Mouse (Mus musculus): ENCODE results near the gene Ndufc1. TPM values are rescaled to one million over a fixed set of nuclear protein-coding genes. Genes with fewer than 3 reads are reported as not detected.
"Not testable (repeated sequence)": the region's sequence is repeated elsewhere in the genome, so short reads cannot be mapped to it uniquely, and the experiment has no call there.

Ndufc1 gene
- 628 and 672 TPM in 2 replicates for polyA plus RNA-seq (2014; fragmentation: Nextera tagmentation; extraction: Ambion mirVana)

DNA sequence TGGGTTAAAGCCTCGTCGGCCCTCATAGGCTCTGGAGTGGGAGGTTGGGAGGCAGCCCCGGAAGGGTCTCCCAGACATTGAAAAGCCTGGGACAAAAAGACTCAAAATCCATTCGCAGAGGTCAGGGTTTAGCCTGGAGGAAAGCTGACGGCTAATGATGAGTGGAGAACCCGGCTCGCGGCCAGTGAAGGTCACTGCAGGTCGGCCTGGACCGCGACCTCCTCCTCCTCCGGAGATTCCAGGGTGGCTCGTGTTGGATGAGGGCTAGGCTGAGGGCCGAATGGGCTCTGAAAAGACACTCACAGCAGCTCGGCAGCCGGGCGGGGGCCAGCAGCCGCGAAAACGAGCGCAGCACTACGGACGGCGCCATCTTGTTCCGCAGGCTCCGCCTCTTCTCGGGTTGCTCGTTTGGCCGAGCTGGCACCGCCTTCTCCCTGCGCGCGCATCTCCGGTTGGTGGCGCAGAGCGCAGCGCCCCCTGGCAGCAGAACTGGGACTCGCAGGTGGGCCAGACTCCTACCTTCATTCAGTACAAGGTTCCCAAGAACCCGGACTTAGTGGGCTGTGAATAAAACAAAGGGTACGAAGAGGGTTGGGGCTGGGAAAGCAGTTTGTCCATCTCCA, at the start of gene Ndufc1:
TSS of gene Ndufc1 (minus strand) at position 428 of the 623 bp plus-strand sequence.
- no peaks in the 10 kb centered on the region for H3K36me3 ChIP-seq (ENCODE audit: control insufficient read depth, insufficient read depth, low read length)
- peak within 1 kb of the TSS; percentile 89 for H3K9ac ChIP-seq (ENCODE audit: low read length)
- peak; percentile 94 for ATAC-seq (replicated peaks; ENCODE audit: low FRiP score)
- H3K27me3 ChIP-seq (ENCODE audit: control insufficient read depth, insufficient read depth, low read length) = no peaks in the 10 kb centered on the region
- peaks cover 4% of the 10 kb centered on the region; the same call in 1 of the 2 replicates for H3K4me1 ChIP-seq (replicated peaks; ENCODE audit: control insufficient read depth, insufficient read depth, low read length)
- H3K9me3 ChIP-seq (ENCODE audit: control insufficient read depth, low read length) = no peaks in the 10 kb centered on the region
- peak; percentile 99 for DNase-seq (ENCODE audit: low spot score)
- H3K27ac ChIP-seq (ENCODE audit: low read depth, low read length) = peak within 1 kb of the TSS; percentile 94
- H3K4me3 ChIP-seq (ENCODE audit: low read depth, low read length) = peak within 1 kb of the TSS; percentile 76
- WGBS = under 1% methylated on average over 40 of the region's 40 CpGs
- H3K4me2 ChIP-seq (ENCODE audit: low read depth, low read length, severe bottlenecking) = peak within 1 kb of the TSS; percentile 54

DNA sequence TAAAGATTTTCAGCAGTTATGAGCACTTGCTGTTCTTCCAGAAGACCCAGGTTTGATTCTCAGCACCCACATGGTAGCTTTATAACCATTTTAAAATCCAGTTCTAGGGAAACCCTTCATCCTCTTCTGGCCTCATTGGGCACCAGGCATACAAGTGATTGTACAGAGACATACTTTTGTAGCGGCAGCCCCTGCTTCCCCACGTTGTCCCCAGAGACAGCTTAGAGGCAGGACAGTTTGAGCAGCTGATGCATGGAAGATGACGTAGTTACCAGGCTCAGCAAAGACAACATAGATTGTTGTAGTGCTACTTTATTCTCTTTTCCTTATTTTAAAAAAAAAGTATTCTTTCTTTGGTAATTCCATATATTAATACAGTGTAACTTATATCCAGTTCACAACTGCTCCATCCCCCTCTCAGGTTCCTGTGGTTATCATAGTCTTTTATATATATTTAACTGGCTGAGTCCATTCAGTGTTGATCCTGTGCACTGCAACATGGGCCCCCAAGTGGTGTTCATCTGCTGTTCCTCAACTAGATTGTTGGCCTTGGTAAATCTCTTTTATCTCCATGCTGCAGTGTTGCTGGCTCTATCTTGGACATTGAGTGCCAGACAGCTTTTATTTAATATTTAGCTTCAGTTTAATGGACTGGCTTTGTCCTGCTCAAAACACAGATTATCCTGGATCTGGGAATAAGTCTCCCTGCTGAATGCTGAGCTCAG, 26.2 kb upstream of the Ndufc1 start:
- no peak overlapping the region for H3K9ac ChIP-seq (ENCODE audit: low read length)
- H3K4me2 ChIP-seq (ENCODE audit: low read depth, low read length, severe bottlenecking) = no peak overlapping the region
- H3K9me3 ChIP-seq (ENCODE audit: control insufficient read depth, low read length) = no peaks in the 10 kb centered on the region
- WGBS = 95% methylated on average over 3 of the region's 3 CpGs
- no peaks in the 10 kb centered on the region for H3K36me3 ChIP-seq (ENCODE audit: control insufficient read depth, insufficient read depth, low read length)
- no peak overlapping the region for H3K27ac ChIP-seq (ENCODE audit: low read depth, low read length)
- H3K4me3 ChIP-seq (ENCODE audit: low read depth, low read length) = no peak overlapping the region
- ATAC-seq (replicated peaks; ENCODE audit: low FRiP score) (no peak), DNase-seq (ENCODE audit: low spot score) (no peak)
- no peaks in the 10 kb centered on the region for H3K27me3 ChIP-seq (ENCODE audit: control insufficient read depth, insufficient read depth, low read length)
- no peaks in the 10 kb centered on the region for H3K4me1 ChIP-seq (replicated peaks; ENCODE audit: control insufficient read depth, insufficient read depth, low read length)

DNA sequence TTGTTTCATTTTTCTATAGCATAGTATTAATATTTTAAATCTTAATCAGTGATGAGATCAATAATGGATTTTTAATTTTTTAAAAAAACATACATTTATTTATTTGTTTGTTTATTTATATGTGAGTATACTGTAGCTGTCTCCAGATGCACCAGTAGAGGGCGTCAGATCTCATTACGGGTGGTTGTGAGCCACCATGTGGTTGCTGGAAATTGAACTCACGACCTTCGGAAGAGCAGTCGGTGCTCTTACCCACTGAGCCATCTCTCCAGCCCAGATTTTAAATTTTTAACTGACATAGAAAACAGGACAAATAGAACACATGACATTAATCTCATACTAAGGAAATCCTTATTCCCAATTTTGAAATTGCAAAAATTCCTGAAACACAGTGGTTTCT, 25.6 kb upstream of the Ndufc1 start:
- H3K4me1 ChIP-seq (replicated peaks; ENCODE audit: control insufficient read depth, insufficient read depth, low read length); H3K4me2 ChIP-seq (ENCODE audit: low read depth, low read length, severe bottlenecking); H3K9ac ChIP-seq (ENCODE audit: low read length); H3K4me3 ChIP-seq (ENCODE audit: low read depth, low read length); H3K27ac ChIP-seq (ENCODE audit: low read depth, low read length); H3K27me3 ChIP-seq (ENCODE audit: control insufficient read depth, insufficient read depth, low read length); DNase-seq (ENCODE audit: low spot score); H3K36me3 ChIP-seq (ENCODE audit: control insufficient read depth, insufficient read depth, low read length); ATAC-seq (replicated peaks; ENCODE audit: low FRiP score); H3K9me3 ChIP-seq (ENCODE audit: control insufficient read depth, low read length): not testable (repeated sequence)
- WGBS = 82% methylated on average over 5 of the region's 5 CpGs

DNA sequence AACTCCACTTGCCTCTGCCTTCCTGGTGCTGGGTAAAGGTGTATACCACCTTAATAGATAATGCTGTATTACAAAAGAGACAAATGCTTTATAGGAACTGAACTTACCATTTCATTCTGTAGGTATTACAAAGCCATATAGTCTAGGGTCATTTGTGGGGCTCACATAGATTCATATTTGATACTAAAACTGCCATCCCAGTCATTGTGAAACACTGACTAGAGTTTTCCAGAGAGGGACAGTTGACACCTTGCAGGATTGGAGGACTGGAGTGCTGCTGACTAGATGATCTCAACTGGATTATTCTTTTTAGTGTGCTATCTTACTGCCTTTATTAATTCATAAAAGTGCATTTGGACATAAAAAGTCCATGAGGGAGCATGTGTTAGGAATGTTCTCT, 16.6 kb upstream of the Ndufc1 start:
- ATAC-seq (replicated peaks; ENCODE audit: low FRiP score) (no peak), DNase-seq (ENCODE audit: low spot score) (no peak)
- Histone ChIP-seq H3K9ac (ENCODE audit: low read length) (no peak overlapping the region), H3K27me3 (ENCODE audit: control insufficient read depth, insufficient read depth, low read length) (no peaks in the 10 kb centered on the region), H3K4me2 (ENCODE audit: low read depth, low read length, severe bottlenecking) (no peak overlapping the region), H3K36me3 (ENCODE audit: control insufficient read depth, insufficient read depth, low read length) (no peaks in the 10 kb centered on the region), H3K4me3 (ENCODE audit: low read depth, low read length) (no peak overlapping the region), H3K9me3 (ENCODE audit: control insufficient read depth, low read length) (no peaks in the 10 kb centered on the region), H3K27ac (ENCODE audit: low read depth, low read length) (no peak overlapping the region), H3K4me1 (replicated peaks; ENCODE audit: control insufficient read depth, insufficient read depth, low read length) (0 out of 2 replicates have a peak, but pooled peaks cover 2% of the 10 kb centered on the region)

DNA sequence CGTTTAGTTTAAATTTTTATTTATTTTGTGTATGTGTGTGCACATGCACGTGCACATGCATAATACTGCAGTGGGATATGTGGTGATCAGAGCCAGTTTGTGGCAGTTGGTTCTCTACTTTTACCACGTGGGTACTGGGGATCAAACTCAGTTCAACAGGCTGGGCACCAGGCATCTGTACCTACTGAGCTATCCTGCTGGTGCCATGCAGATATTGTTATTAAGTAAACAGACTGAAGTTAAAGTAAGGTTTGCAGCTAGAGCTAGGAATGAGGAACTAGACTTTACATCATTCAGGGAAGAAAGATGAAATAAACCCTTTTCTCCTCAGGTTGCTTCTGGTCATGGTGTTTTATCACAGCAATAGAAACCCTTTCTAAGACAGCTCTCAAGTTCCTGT, 13.1 kb upstream of the Ndufc1 start:
- Histone ChIP-seq H3K27me3 (ENCODE audit: control insufficient read depth, insufficient read depth, low read length) (no peaks in the 10 kb centered on the region), H3K4me3 (ENCODE audit: low read depth, low read length) (no peak overlapping the region), H3K4me1 (replicated peaks; ENCODE audit: control insufficient read depth, insufficient read depth, low read length) (peaks cover 6% of the 10 kb centered on the region; the same call in 1 of the 2 replicates), H3K36me3 (ENCODE audit: control insufficient read depth, insufficient read depth, low read length) (no peaks in the 10 kb centered on the region), H3K9me3 (ENCODE audit: control insufficient read depth, low read length) (no peaks in the 10 kb centered on the region), H3K27ac (ENCODE audit: low read depth, low read length) (no peak overlapping the region), H3K9ac (ENCODE audit: low read length) (no peak overlapping the region), H3K4me2 (ENCODE audit: low read depth, low read length, severe bottlenecking) (no peak overlapping the region)
- DNase-seq (ENCODE audit: low spot score) (no peak), ATAC-seq (replicated peaks; ENCODE audit: low FRiP score) (no peak)
- WGBS = 84% methylated on average over 3 of the region's 3 CpGs

DNA sequence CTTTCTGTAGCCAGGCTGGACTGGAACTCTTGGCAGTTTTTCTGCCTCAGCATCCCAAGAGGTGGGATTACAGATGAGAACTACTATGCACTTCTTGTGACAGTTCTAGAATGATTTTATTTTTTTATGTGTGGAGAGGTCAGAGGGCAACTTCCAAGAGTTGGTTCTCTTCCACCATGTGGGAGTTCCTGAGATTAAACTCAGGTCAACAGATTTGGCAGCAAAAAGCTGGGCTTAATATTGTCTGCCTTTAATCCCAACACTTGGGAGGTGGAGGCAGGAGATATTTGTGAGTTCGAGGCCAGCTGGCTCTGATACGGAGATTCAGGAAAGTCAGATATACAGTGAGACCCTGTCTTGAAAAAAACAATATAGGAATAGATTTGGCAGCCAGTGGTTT, 9.2 kb upstream of the Ndufc1 start:
- DNase-seq (ENCODE audit: low spot score) (no peak), ATAC-seq (replicated peaks; ENCODE audit: low FRiP score) (no peak)
- Histone ChIP-seq H3K27me3 (ENCODE audit: control insufficient read depth, insufficient read depth, low read length) (no peaks in the 10 kb centered on the region), H3K4me3 (ENCODE audit: low read depth, low read length) (no peak overlapping the region), H3K4me1 (replicated peaks; ENCODE audit: control insufficient read depth, insufficient read depth, low read length) (peaks cover 9% of the 10 kb centered on the region; the same call in 1 of the 2 replicates), H3K36me3 (ENCODE audit: control insufficient read depth, insufficient read depth, low read length) (no peaks in the 10 kb centered on the region), H3K27ac (ENCODE audit: low read depth, low read length) (no peak overlapping the region), H3K9ac (ENCODE audit: low read length) (no peak overlapping the region), H3K9me3 (ENCODE audit: control insufficient read depth, low read length) (no peaks in the 10 kb centered on the region), H3K4me2 (ENCODE audit: low read depth, low read length, severe bottlenecking) (peak overlapping the region; percentile 74; the same call in 1 of the 2 replicates)
- WGBS = 82% methylated on average over 2 of the region's 2 CpGs

DNA sequence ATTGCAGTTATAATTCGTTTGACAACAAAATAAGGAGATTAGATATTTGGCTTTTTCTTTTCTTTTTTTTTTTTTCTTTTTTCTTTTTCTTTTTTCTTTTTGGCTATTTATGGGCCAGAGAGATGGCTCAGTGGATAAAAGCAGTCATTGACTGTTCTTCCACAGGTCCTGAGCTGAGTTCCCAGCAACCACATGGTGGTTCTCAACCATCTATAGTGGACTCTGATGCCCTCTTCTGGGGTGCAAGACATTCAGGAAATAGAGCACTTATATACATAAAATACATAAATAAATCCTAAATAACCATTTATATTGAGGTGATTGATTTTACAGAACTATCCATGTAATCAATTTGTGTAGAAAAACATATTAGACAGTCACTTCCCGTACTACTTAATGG, 8.7 kb upstream of the Ndufc1 start:
- H3K4me2 ChIP-seq (ENCODE audit: low read depth, low read length, severe bottlenecking) = peak overlapping the region; percentile 74
- no peak overlapping the region for H3K9ac ChIP-seq (ENCODE audit: low read length)
- no peak overlapping the region for H3K27ac ChIP-seq (ENCODE audit: low read depth, low read length)
- H3K4me1 ChIP-seq (replicated peaks; ENCODE audit: control insufficient read depth, insufficient read depth, low read length) = peaks cover 8% of the 10 kb centered on the region; the same call in 1 of the 2 replicates
- DNase-seq (ENCODE audit: low spot score) = no peak
- 53% methylated on average over 2 of the region's 2 CpGs for WGBS
- peak overlapping the region; percentile 99 for H3K4me3 ChIP-seq (ENCODE audit: low read depth, low read length)
- no peak for ATAC-seq (replicated peaks; ENCODE audit: low FRiP score)
- H3K36me3 ChIP-seq (ENCODE audit: control insufficient read depth, insufficient read depth, low read length) = no peaks in the 10 kb centered on the region
- no peaks in the 10 kb centered on the region for H3K9me3 ChIP-seq (ENCODE audit: control insufficient read depth, low read length)
- no peaks in the 10 kb centered on the region for H3K27me3 ChIP-seq (ENCODE audit: control insufficient read depth, insufficient read depth, low read length)

DNA sequence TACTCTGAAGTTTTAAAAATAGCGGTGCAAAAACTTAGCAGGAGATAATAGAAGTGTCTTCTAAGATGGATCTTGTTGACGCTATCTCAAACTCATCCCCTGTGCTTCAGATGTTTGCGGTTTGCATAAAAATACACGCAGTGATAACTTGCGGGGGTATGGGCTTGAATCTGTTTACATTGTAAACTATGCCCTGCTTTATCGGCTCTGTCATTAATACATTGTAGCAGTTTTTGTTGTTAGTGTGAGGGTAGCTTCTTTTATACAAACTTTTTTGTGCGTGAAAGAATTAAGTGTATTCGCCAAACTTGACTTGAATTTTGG, 8.3 kb upstream of the Ndufc1 start:
- peak overlapping the region; percentile 98 for H3K9ac ChIP-seq (ENCODE audit: low read length)
- H3K27ac ChIP-seq (ENCODE audit: low read depth, low read length) = peak overlapping the region; percentile 85; the same call in 1 of the 2 replicates
- peak overlapping the region; percentile 99 for H3K4me3 ChIP-seq (ENCODE audit: low read depth, low read length)
- WGBS = 9% methylated on average over 8 of the region's 8 CpGs
- H3K27me3 ChIP-seq (ENCODE audit: control insufficient read depth, insufficient read depth, low read length) = no peaks in the 10 kb centered on the region
- peaks cover 8% of the 10 kb centered on the region; the same call in 1 of the 2 replicates for H3K4me1 ChIP-seq (replicated peaks; ENCODE audit: control insufficient read depth, insufficient read depth, low read length)
- no peak for ATAC-seq (replicated peaks; ENCODE audit: low FRiP score)
- no peaks in the 10 kb centered on the region for H3K9me3 ChIP-seq (ENCODE audit: control insufficient read depth, low read length)
- H3K36me3 ChIP-seq (ENCODE audit: control insufficient read depth, insufficient read depth, low read length) = no peaks in the 10 kb centered on the region
- DNase-seq (ENCODE audit: low spot score) = no peak
- peak overlapping the region; percentile 74 for H3K4me2 ChIP-seq (ENCODE audit: low read depth, low read length, severe bottlenecking)
